Mouse (Mus musculus): ENCODE data around the gene Zfp94.

Gene Zfp94

DNA sequence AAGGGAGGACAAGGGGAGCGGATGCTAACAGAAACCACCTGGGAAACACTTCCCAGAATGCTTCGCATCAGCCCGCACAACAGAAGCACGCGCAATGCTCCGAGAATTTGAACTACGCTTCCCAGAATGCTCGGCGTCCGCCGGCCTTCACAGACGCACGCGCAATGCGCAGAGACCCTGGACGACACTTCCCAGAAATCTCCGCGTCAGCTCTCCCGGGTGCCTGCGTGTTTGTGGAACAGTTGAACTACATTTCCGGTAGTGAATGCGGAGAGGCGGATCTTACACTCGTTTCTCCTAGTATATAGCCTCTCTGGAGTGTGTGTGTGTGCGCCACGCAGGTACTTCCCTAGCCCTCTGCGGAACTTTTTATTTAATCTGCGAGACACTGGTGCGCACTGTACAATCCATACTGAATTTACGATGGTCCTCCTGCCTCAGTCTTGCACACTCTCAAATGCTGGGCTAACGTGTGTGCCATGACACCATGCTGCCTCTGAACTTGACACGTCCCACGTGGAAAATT lies at the start of gene Zfp94:
TSS of gene Zfp94 (minus strand) at position 100 of the 526 bp plus-strand sequence.
- DNase-seq (ENCODE audit: low read depth, low spot score): peak; percentile 69

DNA sequence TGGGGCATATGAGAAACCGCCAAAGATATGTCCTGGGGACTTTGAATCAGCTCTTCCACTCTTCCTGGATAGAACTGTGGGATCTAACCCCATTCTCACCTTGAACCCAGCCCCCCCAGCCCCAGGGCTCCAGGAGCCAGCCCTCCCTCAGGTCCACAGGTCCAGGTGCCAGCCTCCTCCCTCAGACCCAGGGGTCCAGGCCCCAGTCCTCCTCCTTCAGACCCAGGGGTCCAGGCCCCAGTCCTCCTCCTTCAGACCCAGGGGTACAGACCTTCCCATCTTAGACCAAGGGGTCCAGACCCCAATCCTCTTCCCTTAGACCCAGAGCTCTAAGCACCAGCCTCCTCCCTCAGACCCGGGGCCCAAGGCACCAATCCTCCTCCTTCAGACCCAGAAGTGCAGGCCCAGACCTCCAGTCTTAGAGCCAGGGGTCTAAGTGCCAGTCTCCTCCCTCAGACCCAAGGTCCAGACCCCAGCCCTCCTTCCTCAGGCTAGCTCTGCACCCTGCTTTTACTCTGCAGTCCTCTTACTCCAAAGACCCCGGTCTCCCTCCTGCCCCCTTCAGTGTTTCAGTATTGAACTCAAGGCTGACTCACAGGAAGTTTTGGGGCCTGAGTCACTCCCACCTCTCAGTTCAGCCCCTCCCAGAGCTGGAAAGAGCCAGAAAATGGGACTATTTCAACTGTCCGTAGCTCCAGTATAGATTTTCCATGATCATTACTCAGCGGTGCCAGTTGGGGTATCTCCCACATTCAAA lies 49.0 kb upstream of the Zfp94 start:
- no peak for DNase-seq (ENCODE audit: low read depth, low spot score)

GRCm38 (mm10) chr7:24364827-24365226 lies 48.4 kb upstream of the Zfp94 start:
- DNase-seq (ENCODE audit: low read depth, low spot score): peak; percentile 92

DNA sequence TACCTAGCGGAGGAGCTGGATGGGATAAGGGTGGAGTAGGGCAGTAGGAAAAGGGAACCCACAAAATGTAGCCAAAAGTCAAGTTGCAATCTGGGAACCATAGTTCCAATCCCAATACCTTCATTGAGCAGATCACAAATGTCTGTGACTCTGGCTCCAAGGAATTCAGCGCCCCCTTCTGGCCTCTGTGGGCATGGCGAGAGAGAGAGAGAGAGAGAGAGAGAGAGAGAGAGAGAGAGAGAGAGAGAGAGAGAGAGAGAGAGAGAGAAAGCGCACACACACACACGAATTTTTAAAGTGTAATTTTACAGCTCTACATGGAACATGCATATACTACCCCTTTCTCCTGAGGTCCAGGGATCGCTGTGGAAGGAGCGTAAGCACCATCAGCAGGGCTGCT lies 46.8 kb upstream of the Zfp94 start:
- no peak for DNase-seq (ENCODE audit: low read depth, low spot score)

- DNase-seq (ENCODE audit: low read depth, low spot score): no peak
Observed at GRCm38 (mm10) chr7:24361001-24361400, 44.5 kb upstream of the Zfp94 start.

- DNase-seq (ENCODE audit: low read depth, low spot score): no peak
Observed at GRCm38 (mm10) chr7:24359269-24359668, 42.8 kb upstream of the Zfp94 start.

GRCm38 (mm10) chr7:24357899-24358298 lies 41.4 kb upstream of the Zfp94 start:
- no peak for DNase-seq (ENCODE audit: low read depth, low spot score)

DNA sequence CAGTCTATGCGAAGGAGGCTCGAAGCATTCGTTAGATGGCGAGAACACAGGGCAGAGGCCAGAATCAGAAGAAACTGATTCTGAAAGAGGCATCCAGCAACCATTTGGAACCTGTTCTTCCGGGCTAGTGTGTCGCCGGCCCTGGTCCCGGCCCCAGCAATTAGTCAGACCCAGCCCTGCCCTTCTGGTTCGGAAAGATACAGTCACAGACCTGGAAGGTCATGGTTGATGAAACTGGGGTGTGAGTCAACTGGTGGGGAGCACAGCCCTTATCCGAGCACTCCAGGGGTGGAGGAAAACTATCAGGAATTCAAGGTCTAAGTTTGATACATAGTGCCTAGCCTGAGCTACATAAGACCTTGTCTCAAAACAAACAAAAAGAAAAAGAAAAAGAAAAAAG lies 39.6 kb upstream of the Zfp94 start:
- no peak for DNase-seq (ENCODE audit: low read depth, low spot score)

DNA sequence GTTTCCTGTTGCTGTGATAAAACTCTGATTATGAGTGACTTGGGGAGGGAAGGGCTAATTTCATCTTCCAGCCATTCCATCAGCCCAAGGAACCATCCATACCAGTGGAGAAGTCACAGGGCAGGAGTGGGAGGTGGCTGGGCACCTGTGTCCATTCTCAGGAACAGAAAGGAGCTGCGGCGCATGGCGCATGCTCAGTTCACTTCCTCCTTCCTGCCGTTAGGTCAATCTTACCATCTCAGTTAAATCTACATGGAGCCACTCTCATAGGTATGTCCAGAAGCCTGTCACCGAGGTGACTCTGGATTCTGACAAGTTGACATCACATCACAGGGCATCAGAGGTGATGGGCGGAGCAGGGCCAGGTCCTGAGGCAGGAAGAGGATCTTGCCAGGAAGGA lies 39.2 kb upstream of the Zfp94 start:
- DNase-seq (ENCODE audit: low read depth, low spot score): no peak

DNA sequence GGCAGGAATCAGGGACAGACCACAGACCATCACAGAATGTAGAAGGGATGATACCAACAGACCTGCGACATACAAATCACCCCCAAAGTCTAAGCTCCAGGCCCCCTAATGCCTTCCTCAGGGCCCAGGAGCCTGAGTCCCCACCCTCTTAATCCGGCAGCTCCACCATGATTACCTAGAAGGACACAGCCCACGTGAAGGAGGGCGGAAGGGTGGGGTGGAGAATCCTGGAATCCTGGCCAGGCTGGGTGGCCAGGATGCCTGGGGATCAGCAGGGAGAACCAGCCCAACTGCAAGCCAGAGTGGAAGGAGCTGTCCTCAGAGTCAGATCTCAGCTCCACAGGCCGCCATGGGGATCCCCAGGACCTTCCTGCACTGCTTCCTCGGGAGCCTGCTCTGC lies 32.4 kb upstream of the Zfp94 start, which contains the start of gene Lypd5:
TSS of gene Lypd5 (plus strand) at position 301 of the 400 bp plus-strand sequence.
- no peak for DNase-seq (ENCODE audit: low read depth, low spot score)

GRCm38 (mm10) chr7:24346444-24346843 lies 30.0 kb upstream of the Zfp94 start:
- DNase-seq (ENCODE audit: low read depth, low spot score): no peak

DNA sequence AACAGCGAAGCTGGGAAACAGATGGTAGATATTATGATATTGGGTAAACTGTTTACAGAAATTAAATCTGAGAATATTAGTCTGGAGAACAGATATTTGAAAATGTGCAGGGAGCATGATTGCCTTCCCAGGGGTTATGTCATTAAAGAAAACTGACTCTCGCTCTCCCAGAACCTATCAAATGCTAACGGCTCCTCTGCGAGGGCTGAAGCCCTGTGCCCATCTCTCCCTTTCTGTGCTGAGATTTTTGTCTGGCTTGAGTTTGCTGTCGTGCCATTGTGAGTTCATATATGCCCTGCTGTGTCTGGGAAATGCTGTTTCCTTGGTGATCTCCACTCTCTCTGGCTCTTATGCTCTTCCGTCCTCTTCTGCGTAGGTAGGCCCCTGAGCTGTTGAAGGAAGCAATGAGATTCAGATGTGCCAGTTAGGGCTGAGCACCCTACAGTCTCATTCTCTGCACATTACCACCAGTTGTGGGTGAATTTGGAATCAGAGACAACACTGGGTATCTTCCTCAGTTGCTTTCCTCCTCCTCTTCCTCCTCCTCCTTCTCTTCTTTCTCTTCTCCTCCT lies 27.3 kb upstream of the Zfp94 start:
- DNase-seq (ENCODE audit: low read depth, low spot score): no peak

- DNase-seq (ENCODE audit: low read depth, low spot score): no peak
Observed at GRCm38 (mm10) chr7:24338241-24338640, 21.8 kb upstream of the Zfp94 start.

DNA sequence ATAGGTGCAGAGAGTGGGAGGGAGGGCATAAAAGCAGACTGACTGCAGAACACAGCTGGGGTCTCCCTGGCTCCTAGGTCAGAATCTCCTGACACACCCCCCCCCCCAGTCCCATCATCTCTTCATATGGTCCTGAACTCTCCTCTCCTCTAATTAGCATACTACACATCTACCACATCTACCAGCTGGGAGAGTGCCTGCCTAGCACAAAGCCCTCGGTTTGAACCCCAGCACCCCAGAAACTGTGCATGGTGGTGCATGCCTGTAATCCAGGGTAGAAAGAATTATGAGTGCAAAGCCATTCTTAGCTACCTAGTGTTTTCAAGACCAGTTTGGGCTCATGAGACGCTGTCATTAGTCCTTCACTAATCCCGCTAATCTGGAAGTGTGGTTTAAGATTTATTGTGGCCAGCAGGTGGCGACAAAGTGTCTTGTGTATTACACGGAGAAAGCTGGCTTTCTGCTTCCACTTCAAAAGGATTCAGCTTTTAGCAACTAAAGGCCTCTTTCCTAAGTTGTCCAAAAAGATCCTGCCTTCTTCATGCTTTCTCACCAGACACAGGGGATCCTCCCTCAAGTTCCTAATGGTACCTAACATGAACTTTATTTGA lies 19.3 kb upstream of the Zfp94 start:
- DNase-seq (ENCODE audit: low read depth, low spot score): peak; percentile 60

DNA sequence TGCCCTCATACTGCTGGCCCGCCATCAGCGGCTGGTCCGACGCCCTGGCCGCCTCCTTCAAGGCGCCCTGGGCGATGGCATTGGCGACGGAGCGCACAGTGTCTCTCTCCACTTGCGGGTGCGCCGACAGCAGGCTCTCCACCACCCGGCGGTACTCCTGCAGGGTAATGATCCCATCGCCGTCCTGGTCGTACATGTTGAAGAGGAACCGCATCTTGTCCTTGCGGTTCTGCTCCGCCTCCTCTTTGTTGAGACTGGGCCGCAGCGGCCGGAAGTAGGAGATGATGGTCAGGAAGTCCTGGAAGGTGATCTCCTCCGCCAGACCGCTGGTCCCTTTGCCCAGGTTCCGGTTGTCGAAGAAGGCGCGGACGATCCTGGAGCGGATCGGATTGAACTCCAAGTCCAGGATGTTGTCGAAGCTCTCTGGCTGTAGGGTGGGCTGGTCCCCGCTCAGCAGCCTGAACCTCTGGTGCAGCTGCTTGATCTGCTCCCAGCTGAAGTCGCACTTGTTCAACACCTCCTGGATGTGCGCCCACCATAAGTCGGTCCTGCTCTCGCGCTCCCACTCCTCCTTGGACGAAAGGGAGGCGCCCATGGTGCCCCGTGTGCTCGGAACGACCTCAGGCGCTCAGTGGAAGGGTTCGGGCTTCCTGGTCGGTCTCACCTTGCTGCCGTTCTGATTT lies 17.0 kb upstream of the Zfp94 start, which contains the start of gene Tescl:
TSS of gene Tescl (minus strand) at position 633 of the 683 bp plus-strand sequence.
- DNase-seq (ENCODE audit: low read depth, low spot score): no peak

GRCm38 (mm10) chr7:24327281-24327975 lies 11.0 kb upstream of the Zfp94 start:
- no peak for DNase-seq (ENCODE audit: low read depth, low spot score)

DNA sequence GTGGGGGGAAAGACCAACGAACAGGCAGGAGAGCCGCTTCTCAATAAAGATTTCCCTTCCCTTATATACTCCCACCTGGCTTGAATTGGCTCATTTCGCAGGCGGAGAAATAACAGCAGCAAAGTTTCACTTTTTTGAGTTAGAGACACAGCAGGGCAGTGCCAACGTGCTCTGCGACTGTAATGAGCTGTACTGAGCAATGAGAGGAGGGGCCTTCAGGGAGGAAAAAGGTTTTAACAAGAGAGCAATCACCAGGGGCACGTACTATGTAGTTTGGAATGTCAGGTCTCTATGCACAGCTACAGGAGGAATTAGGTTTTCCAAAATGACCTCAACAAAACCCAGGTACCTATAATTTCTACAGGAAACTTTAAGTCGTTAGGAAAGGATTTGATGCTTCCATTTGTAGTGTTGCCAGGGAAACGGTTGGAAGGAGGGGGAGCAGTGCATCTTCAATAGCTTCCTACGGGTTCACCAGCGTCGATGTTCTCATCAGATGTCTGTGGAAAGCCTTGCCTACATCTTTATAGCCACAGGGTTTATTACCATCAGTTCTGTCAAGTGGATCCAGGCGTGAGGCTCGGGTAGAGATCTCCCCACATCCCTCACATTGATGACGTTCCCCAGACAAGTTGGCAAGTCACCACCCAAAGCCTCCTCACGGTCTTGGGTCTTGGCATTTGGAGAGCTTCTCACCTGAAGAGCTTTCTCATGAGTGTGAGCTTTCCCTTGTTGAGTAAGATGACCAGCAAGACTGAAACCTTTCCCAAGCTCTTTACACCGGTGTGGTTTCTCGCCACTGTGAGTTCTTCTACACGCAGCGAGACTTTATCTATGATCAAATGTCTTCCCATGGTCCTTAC lies 10.0 kb upstream of the Zfp94 start:
- no peak for DNase-seq (ENCODE audit: low read depth, low spot score)

DNA sequence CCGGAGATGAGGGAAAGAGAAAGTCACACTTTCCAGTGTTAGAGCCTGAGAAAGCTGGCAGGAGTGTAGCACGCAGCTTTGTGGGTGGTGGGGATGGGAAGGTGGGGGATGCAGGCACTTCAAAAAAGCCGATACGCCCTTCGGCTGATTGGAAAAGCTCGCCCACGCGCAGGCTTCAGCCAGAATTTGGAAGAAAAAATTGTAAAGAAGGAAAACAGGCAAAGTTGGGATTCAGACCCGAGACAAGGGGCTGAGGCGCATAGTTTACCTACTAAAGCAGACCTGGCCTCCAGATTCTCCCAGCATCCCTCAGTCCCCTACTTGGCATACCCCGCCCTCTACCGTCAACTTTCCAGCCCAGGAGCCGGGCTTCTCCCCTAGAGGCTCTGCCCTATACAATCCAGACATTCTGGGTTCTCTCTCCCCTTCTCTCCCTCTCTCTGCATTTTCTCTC lies 9.2 kb upstream of the Zfp94 start:
- DNase-seq (ENCODE audit: low read depth, low spot score): no peak

- no peak for DNase-seq (ENCODE audit: low read depth, low spot score)
Observed at GRCm38 (mm10) chr7:24325197-24325596, 8.7 kb upstream of the Zfp94 start.

DNA sequence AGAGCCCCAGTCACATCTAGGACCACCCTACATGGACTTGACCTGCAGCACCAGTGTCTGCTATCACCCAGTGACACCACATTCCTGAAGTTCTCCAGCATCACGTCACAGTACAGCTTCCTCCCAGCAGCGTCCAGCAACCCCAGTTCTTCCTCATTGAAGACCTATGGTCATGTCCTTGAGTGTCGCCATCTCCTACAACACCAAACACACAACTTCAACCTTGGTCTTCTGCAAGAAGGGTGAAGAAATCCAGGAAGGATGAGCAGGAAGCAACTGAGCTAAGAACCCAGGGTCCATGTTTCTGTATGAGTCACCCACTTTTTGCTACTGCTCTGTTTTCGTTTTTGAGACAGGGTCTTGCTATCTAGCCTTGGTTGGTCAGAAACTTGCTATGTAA lies 6.1 kb upstream of the Zfp94 start:
- DNase-seq (ENCODE audit: low read depth, low spot score): no peak
